Mouse (Mus musculus): ENCODE measurements around the gene Frmpd2.

GRCm38 (mm10) chr14:33445962-33446361 is 25.5 kb upstream of the Frmpd2 start:
- no peak for TF ChIP-seq POLR2A (IDR thresholded peaks at IDR 0.05; ENCODE audit: low read depth, low read length)
- no peak for TF ChIP-seq CTCF (IDR thresholded peaks at IDR 0.05; ENCODE audit: extremely low read depth, insufficient read length, insufficient replicate concordance, low read depth, low read length)
